Mouse (Mus musculus): ENCODE data around the gene Ccn1. TPM values are rescaled to one million over a fixed set of nuclear protein-coding genes. Genes with fewer than 3 reads are reported as not detected.

Gene Ccn1
- polyA plus RNA-seq, 2 experiments: 53.5 to 105 TPM

- DNase-seq (ENCODE audit: low spot score): peak; percentile 26
- Histone ChIP-seq H3K27me3 (ENCODE audit: control insufficient read depth, insufficient read depth, low read length) (no peaks in the 10 kb centered on the region), H3K4me3 (replicated peaks; ENCODE audit: low read length) (no peak overlapping the region), H3K9ac (ENCODE audit: low read depth, low read length, severe bottlenecking) (no peak overlapping the region), H3K9me3 (ENCODE audit: control insufficient read depth, low read length) (no peaks in the 10 kb centered on the region), H3K4me2 (replicated peaks; ENCODE audit: low read depth, low read length, severe bottlenecking) (no peak overlapping the region), H3K27ac (replicated peaks; ENCODE audit: low read depth, low read length) (no peak overlapping the region), H3K36me3 (ENCODE audit: control insufficient read depth, insufficient read depth, low read length) (no peaks in the 10 kb centered on the region), H3K4me1 (ENCODE audit: control insufficient read depth, insufficient read depth, low read length) (peaks cover 3% of the 10 kb centered on the region)
- TF ChIP-seq POLR2A (IDR thresholded peaks at IDR 0.05; ENCODE audit: borderline replicate concordance, extremely low read depth, insufficient read depth, insufficient read length): no peak
- ATAC-seq (ENCODE audit: low FRiP score, low read depth): no peak
- WGBS: 74% methylated on average over 3 of the region's 3 CpGs
These were observed 22.0 kb downstream of the Ccn1 start for GRCm38 (mm10) chr3:145627830-145628229.

GRCm38 (mm10) chr3:145626063-145626462, 23.7 kb downstream of the Ccn1 start:
- DNase-seq (ENCODE audit: low spot score) (no peak), ATAC-seq (ENCODE audit: low FRiP score, low read depth) (no peak)
- Histone ChIP-seq H3K36me3 (ENCODE audit: control insufficient read depth, insufficient read depth, low read length) (no peaks in the 10 kb centered on the region), H3K9ac (ENCODE audit: low read depth, low read length, severe bottlenecking) (no peak overlapping the region), H3K27ac (replicated peaks; ENCODE audit: low read depth, low read length) (no peak overlapping the region), H3K27me3 (ENCODE audit: control insufficient read depth, insufficient read depth, low read length) (no peaks in the 10 kb centered on the region), H3K4me3 (replicated peaks; ENCODE audit: low read length) (no peak overlapping the region), H3K4me1 (ENCODE audit: control insufficient read depth, insufficient read depth, low read length) (no peaks in the 10 kb centered on the region), H3K9me3 (ENCODE audit: control insufficient read depth, low read length) (no peaks in the 10 kb centered on the region), H3K4me2 (replicated peaks; ENCODE audit: low read depth, low read length, severe bottlenecking) (no peak overlapping the region)
- TF ChIP-seq POLR2A (IDR thresholded peaks at IDR 0.05; ENCODE audit: borderline replicate concordance, extremely low read depth, insufficient read depth, insufficient read length): no peak
- WGBS: 80% methylated on average over 1 of the region's 1 CpGs

- Histone ChIP-seq H3K4me2 (replicated peaks; ENCODE audit: low read depth, low read length, severe bottlenecking) (no peak overlapping the region), H3K27me3 (ENCODE audit: control insufficient read depth, insufficient read depth, low read length) (no peaks in the 10 kb centered on the region), H3K4me1 (ENCODE audit: control insufficient read depth, insufficient read depth, low read length) (no peaks in the 10 kb centered on the region), H3K36me3 (ENCODE audit: control insufficient read depth, insufficient read depth, low read length) (no peaks in the 10 kb centered on the region), H3K27ac (replicated peaks; ENCODE audit: low read depth, low read length) (no peak overlapping the region), H3K4me3 (replicated peaks; ENCODE audit: low read length) (no peak overlapping the region), H3K9ac (ENCODE audit: low read depth, low read length, severe bottlenecking) (no peak overlapping the region), H3K9me3 (ENCODE audit: control insufficient read depth, low read length) (no peaks in the 10 kb centered on the region)
- 86% methylated on average over 9 of the region's 9 CpGs for WGBS
- DNase-seq (ENCODE audit: low spot score) (no peak), ATAC-seq (ENCODE audit: low FRiP score, low read depth) (no peak)
- no peak for TF ChIP-seq POLR2A (IDR thresholded peaks at IDR 0.05; ENCODE audit: borderline replicate concordance, extremely low read depth, insufficient read depth, insufficient read length)
These were observed 24.2 kb downstream of the Ccn1 start for GRCm38 (mm10) chr3:145625546-145625945.

- H3K9ac ChIP-seq (ENCODE audit: low read depth, low read length, severe bottlenecking): no peak overlapping the region
- WGBS: 80% methylated on average over 4 of the region's 4 CpGs
- no peak overlapping the region for H3K4me2 ChIP-seq (replicated peaks; ENCODE audit: low read depth, low read length, severe bottlenecking)
- no peak overlapping the region for H3K4me3 ChIP-seq (replicated peaks; ENCODE audit: low read length)
- DNase-seq (ENCODE audit: low spot score) (no peak), ATAC-seq (ENCODE audit: low FRiP score, low read depth) (no peak)
- H3K27me3 ChIP-seq (ENCODE audit: control insufficient read depth, insufficient read depth, low read length): no peaks in the 10 kb centered on the region
- no peak for TF ChIP-seq POLR2A (IDR thresholded peaks at IDR 0.05; ENCODE audit: borderline replicate concordance, extremely low read depth, insufficient read depth, insufficient read length)
- H3K27ac ChIP-seq (replicated peaks; ENCODE audit: low read depth, low read length): no peak overlapping the region
- H3K4me1 ChIP-seq (ENCODE audit: control insufficient read depth, insufficient read depth, low read length): no peaks in the 10 kb centered on the region
- H3K36me3 ChIP-seq (ENCODE audit: control insufficient read depth, insufficient read depth, low read length): no peaks in the 10 kb centered on the region
- no peaks in the 10 kb centered on the region for H3K9me3 ChIP-seq (ENCODE audit: control insufficient read depth, low read length)
These were observed 25.0 kb downstream of the Ccn1 start for GRCm38 (mm10) chr3:145624786-145625185.

- no peak for TF ChIP-seq POLR2A (IDR thresholded peaks at IDR 0.05; ENCODE audit: borderline replicate concordance, extremely low read depth, insufficient read depth, insufficient read length)
- DNase-seq (ENCODE audit: low spot score) (no peak), ATAC-seq (ENCODE audit: low FRiP score, low read depth) (no peak)
- Histone ChIP-seq H3K4me3 (replicated peaks; ENCODE audit: low read length) (no peak overlapping the region), H3K4me1 (ENCODE audit: control insufficient read depth, insufficient read depth, low read length) (0 out of 2 replicates have a peak, but pooled peaks cover 3% of the 10 kb centered on the region), H3K9me3 (ENCODE audit: control insufficient read depth, low read length) (no peaks in the 10 kb centered on the region), H3K27ac (replicated peaks; ENCODE audit: low read depth, low read length) (no peak overlapping the region), H3K36me3 (ENCODE audit: control insufficient read depth, insufficient read depth, low read length) (no peaks in the 10 kb centered on the region), H3K4me2 (replicated peaks; ENCODE audit: low read depth, low read length, severe bottlenecking) (no peak overlapping the region), H3K9ac (ENCODE audit: low read depth, low read length, severe bottlenecking) (no peak overlapping the region), H3K27me3 (ENCODE audit: control insufficient read depth, insufficient read depth, low read length) (no peaks in the 10 kb centered on the region)
- WGBS: 89% methylated on average over 12 of the region's 12 CpGs
These were observed 26.7 kb downstream of the Ccn1 start for GRCm38 (mm10) chr3:145623047-145623446.

GRCm38 (mm10) chr3:145621209-145621608, 28.6 kb downstream of the Ccn1 start:
- no peaks in the 10 kb centered on the region for H3K27me3 ChIP-seq (ENCODE audit: control insufficient read depth, insufficient read depth, low read length)
- no peak for ATAC-seq (ENCODE audit: low FRiP score, low read depth)
- no peak for TF ChIP-seq POLR2A (IDR thresholded peaks at IDR 0.05; ENCODE audit: borderline replicate concordance, extremely low read depth, insufficient read depth, insufficient read length)
- H3K9ac ChIP-seq (ENCODE audit: low read depth, low read length, severe bottlenecking): no peak overlapping the region
- no peak overlapping the region for H3K27ac ChIP-seq (replicated peaks; ENCODE audit: low read depth, low read length)
- no peaks in the 10 kb centered on the region for H3K9me3 ChIP-seq (ENCODE audit: control insufficient read depth, low read length)
- WGBS: 85% methylated on average over 4 of the region's 4 CpGs
- 0 out of 2 replicates have a peak, but pooled peaks cover 3% of the 10 kb centered on the region for H3K4me1 ChIP-seq (ENCODE audit: control insufficient read depth, insufficient read depth, low read length)
- no peak overlapping the region for H3K4me3 ChIP-seq (replicated peaks; ENCODE audit: low read length)
- H3K36me3 ChIP-seq (ENCODE audit: control insufficient read depth, insufficient read depth, low read length): no peaks in the 10 kb centered on the region
- no peak overlapping the region for H3K4me2 ChIP-seq (replicated peaks; ENCODE audit: low read depth, low read length, severe bottlenecking)
- no peak for DNase-seq (ENCODE audit: low spot score)

All from limb, embryonic 14.5 days (tissue).